Mouse (Mus musculus): ENCODE results near the gene Fhl1.

The Fhl1 gene

DNA sequence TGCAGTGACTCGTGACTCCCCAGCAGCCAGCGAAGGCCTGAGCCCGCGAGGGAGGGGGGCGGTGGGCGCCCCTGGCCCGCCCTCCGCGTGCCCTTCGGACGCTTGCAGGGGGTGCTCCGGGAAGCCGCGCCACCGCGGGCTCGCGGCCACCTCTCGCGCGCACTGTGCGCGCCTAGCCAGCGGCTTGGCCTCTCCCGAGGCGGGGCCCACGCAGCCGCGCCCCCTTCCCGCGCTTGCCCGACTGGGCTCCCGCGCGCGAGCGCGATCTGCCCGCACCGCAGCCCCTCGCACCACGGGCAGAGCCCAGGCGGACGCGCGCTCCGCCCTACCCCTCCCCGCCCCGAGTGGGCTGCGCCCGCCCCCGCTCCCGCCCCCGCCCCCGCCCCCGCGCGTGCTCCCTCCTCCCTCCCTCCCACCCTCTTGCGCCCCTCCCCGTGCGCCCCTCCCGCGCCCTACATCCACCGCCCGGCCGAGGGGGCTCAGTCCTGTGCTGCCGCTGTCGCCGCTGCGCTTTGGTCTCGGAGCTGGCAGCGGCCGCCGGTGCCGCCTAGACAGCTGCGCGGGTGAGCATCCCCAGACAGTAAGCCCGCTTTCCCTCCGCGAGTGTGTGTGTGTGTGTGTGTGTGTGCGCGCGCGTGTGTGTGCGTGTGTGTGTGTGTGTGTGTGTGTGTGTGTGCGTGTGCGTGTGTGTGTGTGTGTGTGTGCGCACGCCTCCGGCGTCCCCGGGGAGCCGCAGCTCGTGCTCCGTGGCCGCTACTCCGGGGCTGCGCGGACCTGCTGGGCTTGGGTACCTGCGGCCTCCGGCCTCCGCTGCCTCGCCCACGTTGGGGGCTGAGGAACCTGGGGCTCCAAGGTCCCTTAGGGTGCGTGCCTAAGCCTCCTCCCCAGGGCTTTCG lies at the start of gene Fhl1:
Fhl1 (plus strand) TSS at position 482 of the 896 bp plus-strand sequence.
- peak; percentile 74 for DNase-seq (ENCODE audit: low spot score)

DNA sequence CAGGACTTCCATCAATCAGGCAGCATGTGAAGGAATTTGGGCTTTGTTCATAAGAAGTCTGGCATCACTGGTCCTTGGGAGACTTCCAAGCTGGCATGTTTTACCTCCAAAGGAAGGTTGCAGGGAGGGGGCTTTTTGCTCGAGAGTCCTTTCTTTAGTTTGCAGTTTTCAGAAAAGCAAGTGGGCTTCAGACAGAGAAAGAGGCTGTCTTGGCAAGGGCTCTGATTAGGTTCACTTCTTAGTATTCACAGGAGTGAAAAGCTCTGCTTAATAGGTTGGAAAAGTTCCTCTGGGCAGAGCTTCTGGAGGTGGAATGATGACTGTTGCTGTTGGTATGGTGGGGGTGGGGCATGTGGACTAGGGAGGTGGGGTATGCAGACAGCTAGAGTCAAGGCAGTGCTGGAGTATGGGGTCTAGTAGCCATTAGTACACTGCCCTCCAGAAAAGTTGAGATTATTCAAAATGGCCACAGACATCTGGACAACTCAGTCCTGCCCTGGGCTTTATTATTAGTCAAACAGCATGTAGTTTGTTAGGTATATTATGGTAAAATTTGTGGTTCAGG lies 49.3 kb upstream of the Fhl1 start:
- no peak for DNase-seq (ENCODE audit: low spot score)

DNA sequence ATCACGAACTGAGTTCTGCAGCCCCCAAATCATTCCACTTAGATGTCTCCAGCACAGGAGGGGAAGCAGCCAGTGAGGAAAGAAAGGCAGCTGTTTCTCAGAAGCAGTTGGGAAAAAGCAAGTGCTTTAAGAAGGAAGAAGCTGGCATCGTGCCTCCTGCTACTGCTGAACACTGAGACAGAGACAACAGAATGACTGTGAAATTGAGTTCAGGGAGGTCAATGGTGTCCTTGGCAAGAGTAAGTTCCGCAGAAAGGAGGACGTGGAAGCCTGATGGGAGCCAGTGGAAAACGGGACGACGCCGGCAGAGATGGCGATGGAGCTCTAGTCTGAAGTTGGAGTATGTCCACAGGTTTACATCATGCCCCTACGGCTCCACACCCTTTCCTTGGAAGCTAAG lies 48.1 kb upstream of the Fhl1 start:
- no peak for DNase-seq (ENCODE audit: low spot score)

- no peak for DNase-seq (ENCODE audit: low spot score)
These were observed 39.0 kb upstream of the Fhl1 start for GRCm38 (mm10) chrX:56692554-56692953.

GRCm38 (mm10) chrX:56694539-56694938 lies 37.0 kb upstream of the Fhl1 start:
- no peak for DNase-seq (ENCODE audit: low spot score)

DNA sequence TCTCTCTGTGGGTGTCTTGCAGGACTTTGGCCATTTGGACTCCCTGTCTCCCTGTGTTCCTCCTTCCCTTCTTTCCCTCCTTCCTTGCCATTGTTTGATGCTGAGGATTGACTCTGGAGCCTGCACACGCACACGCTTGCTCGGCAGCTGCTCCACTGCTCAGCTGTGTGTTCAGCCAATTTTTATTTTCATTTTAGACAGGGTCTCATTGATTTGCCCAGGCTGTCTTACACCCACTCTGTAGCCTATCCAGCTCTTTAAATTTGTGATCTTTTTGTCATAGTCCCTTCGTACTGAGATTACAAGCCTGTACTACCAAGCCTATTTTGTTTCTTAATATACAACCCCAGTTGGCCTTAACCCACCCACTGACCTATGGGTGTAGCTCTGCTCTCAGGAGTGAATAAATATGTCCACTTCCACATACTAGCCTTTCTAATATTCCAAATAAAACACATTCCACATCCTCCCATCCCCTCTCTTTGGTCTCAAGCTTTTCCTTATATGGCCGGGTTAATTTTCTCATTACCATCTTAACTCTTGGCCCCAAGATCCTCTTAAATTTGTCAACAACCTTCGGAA lies 34.3 kb upstream of the Fhl1 start:
- no peak for DNase-seq (ENCODE audit: low spot score)

DNA sequence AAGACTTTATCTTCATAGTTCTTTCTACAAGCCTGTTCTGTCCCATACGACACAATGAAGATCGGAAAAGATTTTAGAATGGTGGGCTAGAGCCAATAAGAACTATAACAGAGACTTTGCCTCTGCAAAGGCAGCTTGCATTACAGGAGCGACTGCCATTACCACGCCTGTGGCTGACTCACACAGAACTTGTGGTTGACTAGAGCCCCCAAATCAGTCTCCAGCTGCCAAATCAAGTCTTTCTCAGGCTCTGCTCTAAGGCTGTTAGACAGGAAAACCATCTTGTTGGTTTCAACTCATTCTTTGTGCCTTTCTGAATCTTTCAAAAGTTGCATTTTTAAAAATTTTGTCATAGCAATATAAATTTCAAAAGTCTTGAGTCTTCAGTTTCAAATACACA lies 33.7 kb upstream of the Fhl1 start:
- no peak for DNase-seq (ENCODE audit: low spot score)

GRCm38 (mm10) chrX:56701261-56701660 lies 30.3 kb upstream of the Fhl1 start:
- DNase-seq (ENCODE audit: low spot score): no peak

- DNase-seq (ENCODE audit: low spot score): no peak
These were observed 27.5 kb upstream of the Fhl1 start for GRCm38 (mm10) chrX:56703965-56704562.

- no peak for DNase-seq (ENCODE audit: low spot score)
These were observed 22.8 kb upstream of the Fhl1 start for GRCm38 (mm10) chrX:56708592-56709370.

DNA sequence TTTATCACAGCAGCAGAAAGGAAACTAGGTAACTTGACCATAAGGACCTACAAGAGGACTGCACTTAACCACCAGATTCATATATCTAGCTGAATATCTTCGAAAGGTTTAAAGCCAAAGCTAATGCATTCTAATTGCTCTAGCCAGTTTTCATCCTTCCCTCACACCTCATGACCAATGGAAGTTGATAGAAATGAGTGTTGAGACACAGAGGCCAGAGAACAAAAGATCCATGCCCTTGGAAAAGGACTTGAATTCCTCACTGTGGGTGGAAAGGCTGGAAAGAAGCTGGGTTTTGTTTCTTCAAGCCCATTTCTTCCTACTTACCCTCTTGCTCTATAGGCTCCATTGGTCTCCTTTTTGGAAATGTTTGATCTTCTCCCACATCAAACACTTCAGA lies 21.1 kb upstream of the Fhl1 start:
- DNase-seq (ENCODE audit: low spot score): no peak

DNA sequence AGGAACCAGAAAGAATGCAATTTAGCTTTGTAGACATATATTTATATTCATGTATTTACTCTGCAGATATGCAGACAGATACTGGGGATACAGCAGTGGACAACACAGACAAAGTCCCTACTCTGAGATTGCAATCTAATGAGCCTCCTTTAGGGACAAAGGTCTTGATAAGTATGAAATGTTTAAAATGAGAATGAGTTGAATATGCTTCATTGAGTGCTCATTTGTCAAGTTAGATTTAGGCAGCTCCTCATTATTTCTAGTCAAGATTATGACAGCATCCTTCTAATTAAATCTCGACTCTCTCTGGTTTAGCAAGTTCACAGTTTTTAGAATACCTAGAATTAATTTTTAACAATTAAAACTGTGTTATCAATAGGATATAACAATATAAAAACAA lies 18.9 kb upstream of the Fhl1 start:
- no peak for DNase-seq (ENCODE audit: low spot score)

- no peak for DNase-seq (ENCODE audit: low spot score)
These were observed 9.0 kb upstream of the Fhl1 start for GRCm38 (mm10) chrX:56722559-56722958.

DNA sequence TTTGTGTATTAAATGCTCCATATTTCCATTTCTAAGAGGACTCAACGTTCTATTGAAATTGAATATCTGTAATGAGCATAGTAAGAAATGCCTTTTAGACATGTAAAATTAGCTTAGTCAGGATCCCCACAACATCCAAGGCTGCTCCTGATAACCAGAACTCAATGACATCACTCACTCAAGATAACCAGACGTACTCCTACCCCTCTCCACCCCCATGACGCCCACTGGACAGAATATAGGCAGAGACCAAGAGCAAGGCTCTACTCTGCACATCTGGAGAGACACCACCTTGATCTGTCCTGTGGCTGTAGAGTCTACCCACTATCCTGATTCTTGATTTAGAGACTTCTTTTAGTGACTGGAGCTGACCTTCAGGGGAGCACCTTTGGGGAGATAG lies 3.1 kb upstream of the Fhl1 start:
- DNase-seq (ENCODE audit: low spot score): no peak

- DNase-seq (ENCODE audit: low spot score): no peak
These were observed 720 bp upstream of the Fhl1 start for GRCm38 (mm10) chrX:56730828-56731305.

DNA sequence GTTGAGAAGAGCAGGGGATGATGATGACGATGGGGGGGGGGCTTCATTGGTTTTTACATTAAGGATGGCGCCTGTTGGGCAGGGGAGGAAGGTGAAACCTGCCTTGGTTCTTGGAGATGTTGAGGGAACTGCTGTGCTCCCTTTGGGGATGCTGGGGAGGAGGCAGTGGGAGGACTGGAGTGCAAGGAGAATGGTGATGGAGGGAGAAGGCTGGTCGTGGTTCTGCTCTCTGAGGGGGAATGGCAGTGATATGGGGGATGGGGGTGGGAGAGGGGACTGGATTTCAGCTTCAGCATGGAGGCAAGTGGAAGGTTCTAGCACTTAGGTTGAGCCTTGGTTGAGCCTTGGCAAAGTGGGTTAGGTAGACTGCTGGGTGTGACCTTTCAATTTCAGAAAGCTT lies 814 bp downstream of the Fhl1 start:
- DNase-seq (ENCODE audit: low spot score): no peak

DNA sequence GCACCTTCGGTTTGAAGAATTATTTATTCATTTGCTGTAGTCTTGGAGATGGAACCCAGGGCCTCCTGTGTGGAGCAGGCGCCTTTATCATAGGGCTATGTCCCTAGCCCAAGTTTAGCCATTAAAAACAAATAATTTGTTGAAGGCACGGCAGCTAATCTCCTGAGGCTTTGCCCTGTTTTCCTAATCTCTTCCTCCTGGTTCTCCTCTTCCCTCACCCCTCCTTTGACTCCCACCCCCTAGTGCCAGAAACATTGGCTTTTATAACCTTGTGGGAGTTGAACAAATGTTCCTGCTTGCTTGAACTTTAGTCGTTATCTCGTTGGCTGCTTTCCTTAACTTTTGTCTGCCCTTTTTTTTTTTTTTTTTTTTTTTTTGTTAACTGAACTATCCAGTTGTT lies 2.8 kb downstream of the Fhl1 start:
- DNase-seq (ENCODE audit: low spot score): peak; percentile 11

DNA sequence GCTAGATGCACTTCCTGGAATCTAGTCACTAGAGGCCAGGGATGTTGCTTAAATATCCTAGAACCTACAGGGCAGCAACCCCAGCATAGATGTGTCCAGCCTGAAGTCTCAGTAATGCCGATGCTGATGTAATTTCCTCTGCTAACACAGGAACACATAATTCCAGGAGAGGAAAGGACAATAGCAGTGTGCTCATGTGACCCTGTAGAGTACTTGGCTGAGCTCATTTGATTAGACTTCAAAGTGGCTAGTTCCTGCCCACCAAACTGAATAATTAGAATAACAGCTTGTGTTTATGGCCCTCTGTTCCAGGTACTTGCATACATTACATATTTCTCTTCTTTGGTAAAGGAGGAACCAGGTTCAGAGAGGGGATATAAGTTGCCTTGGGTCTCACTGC lies 4.6 kb downstream of the Fhl1 start:
- DNase-seq (ENCODE audit: low spot score): no peak

GRCm38 (mm10) chrX:56737848-56738554 lies 6.4 kb downstream of the Fhl1 start:
- DNase-seq (ENCODE audit: low spot score): no peak

DNA sequence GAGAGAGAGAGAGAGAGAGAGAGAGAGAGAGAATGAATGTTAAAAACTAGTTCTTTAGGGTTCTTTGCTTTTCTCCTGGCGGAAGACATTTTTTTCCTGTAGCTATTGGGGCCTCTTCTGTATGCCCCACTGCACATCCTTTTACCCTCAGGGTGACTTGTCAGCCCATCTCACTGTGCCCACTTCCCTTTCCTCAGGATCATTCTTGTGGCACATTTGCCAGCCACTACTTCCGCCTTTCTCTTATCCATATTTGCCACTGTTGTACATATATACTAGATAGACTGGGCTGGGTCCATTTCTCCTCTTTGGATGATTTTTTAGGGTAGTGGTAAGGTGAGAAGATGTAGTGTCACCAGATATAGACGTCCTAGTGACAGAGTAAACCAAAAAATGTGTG lies 9.8 kb downstream of the Fhl1 start:
- no peak for DNase-seq (ENCODE audit: low spot score)

DNA sequence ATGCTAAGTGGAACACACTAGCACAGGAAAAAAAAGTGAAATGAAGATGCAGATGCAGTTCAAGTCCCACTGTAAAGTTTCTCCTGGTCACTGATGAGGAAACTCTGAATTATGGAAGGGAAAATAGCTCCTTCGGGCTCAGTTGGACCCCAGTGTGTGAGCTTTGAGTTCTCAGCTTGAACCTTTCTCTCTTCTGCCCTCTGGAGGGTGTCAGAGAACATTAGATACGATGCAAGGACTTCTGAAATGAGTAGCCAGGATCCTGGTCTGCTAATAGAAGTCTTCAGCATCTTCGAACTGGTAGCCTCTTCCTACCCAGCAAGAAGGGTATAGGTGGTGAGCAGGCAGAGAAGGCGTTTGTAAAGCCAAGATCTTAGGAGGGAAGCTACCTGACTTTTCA lies 19.9 kb downstream of the Fhl1 start:
- no peak for DNase-seq (ENCODE audit: low spot score)

Data from embryo, embryonic 10 days (tissue).